Mouse (Mus musculus): ENCODE measurements around the gene Kdm1a.

The Kdm1a gene

GRCm38 (mm10) chr4:136602568-136602967 is at the start of gene Kdm1a:
Gene Kdm1a (minus strand): TSS chr4:136602723.
- in situ Hi-C loops (cut with MboI; ENCODE audit: low sequenced_read_pairs): no loop called here

- in situ Hi-C loops (cut with MboI; ENCODE audit: low sequenced_read_pairs): no loop called here
These were observed 49.5 kb upstream of the Kdm1a start for GRCm38 (mm10) chr4:136651882-136652527.

GRCm38 (mm10) chr4:136651357-136651811 is 48.9 kb upstream of the Kdm1a start:
- in situ Hi-C loops (cut with MboI; ENCODE audit: low sequenced_read_pairs): no loop called here

- in situ Hi-C loops (cut with MboI; ENCODE audit: low sequenced_read_pairs): no loop called here
These were observed 47.7 kb upstream of the Kdm1a start for GRCm38 (mm10) chr4:136650261-136650660.

GRCm38 (mm10) chr4:136649480-136650196 is 47.1 kb upstream of the Kdm1a start:
- in situ Hi-C loops (cut with MboI; ENCODE audit: low sequenced_read_pairs): no loop called here

GRCm38 (mm10) chr4:136648922-136649479 is 46.5 kb upstream of the Kdm1a start:
- in situ Hi-C loops (cut with MboI; ENCODE audit: low sequenced_read_pairs): no loop called here

- in situ Hi-C loops (cut with MboI; ENCODE audit: low sequenced_read_pairs): no loop called here
These were observed 36.4 kb upstream of the Kdm1a start for GRCm38 (mm10) chr4:136638890-136639289.

GRCm38 (mm10) chr4:136638230-136638750 is 35.8 kb upstream of the Kdm1a start:
- in situ Hi-C loops (cut with MboI; ENCODE audit: low sequenced_read_pairs): no loop called here

GRCm38 (mm10) chr4:136637563-136638229 is 35.2 kb upstream of the Kdm1a start:
- in situ Hi-C loops (cut with MboI; ENCODE audit: low sequenced_read_pairs): no loop called here

GRCm38 (mm10) chr4:136636983-136637562 is 34.5 kb upstream of the Kdm1a start:
- in situ Hi-C loops (cut with MboI; ENCODE audit: low sequenced_read_pairs): no loop called here

- in situ Hi-C loops (cut with MboI; ENCODE audit: low sequenced_read_pairs): no loop called here
These were observed 34.0 kb upstream of the Kdm1a start for GRCm38 (mm10) chr4:136636511-136636910.

- in situ Hi-C loops (cut with MboI; ENCODE audit: low sequenced_read_pairs): no loop called here
These were observed 33.5 kb upstream of the Kdm1a start for GRCm38 (mm10) chr4:136635995-136636394.

GRCm38 (mm10) chr4:136631237-136631994 is 28.9 kb upstream of the Kdm1a start:
- in situ Hi-C loops (cut with MboI; ENCODE audit: low sequenced_read_pairs): no loop called here

GRCm38 (mm10) chr4:136626590-136626989 is 24.1 kb upstream of the Kdm1a start:
- in situ Hi-C loops (cut with MboI; ENCODE audit: low sequenced_read_pairs): loop anchor here (10.0 kb wide), 1 partner anchor 262 kb away; no protein-coding TSS in a partner anchor

- in situ Hi-C loops (cut with MboI; ENCODE audit: low sequenced_read_pairs): loop anchor here (10.0 kb wide), 1 partner anchor 258 kb away; no protein-coding TSS in a partner anchor
These were observed 19.9 kb upstream of the Kdm1a start, which contains the start of gene Lactbl1 for GRCm38 (mm10) chr4:136622388-136622787. Gene Lactbl1 (plus strand): TSS chr4:136622621.

- in situ Hi-C loops (cut with MboI; ENCODE audit: low sequenced_read_pairs): loop anchor here (10.0 kb wide), 1 partner anchor 257 kb away; no protein-coding TSS in a partner anchor
These were observed 19.4 kb upstream of the Kdm1a start for GRCm38 (mm10) chr4:136621956-136622355.

GRCm38 (mm10) chr4:136621336-136621735 is 18.8 kb upstream of the Kdm1a start:
- in situ Hi-C loops (cut with MboI; ENCODE audit: low sequenced_read_pairs): loop anchor here (10.0 kb wide), 1 partner anchor 257 kb away; no protein-coding TSS in a partner anchor

GRCm38 (mm10) chr4:136613657-136614056 is 11.1 kb upstream of the Kdm1a start:
- in situ Hi-C loops (cut with MboI; ENCODE audit: low sequenced_read_pairs): no loop called here

GRCm38 (mm10) chr4:136610387-136610856 is 7.9 kb upstream of the Kdm1a start, which contains the start of gene Tex46:
Gene Tex46 (plus strand): TSS chr4:136610437.
- in situ Hi-C loops (cut with MboI; ENCODE audit: low sequenced_read_pairs): no loop called here

All from CH12F3 (cell line).